Mouse (Mus musculus) spleen, adult 2 months (tissue): ENCODE results near the gene Nek11.

Experiments
- CTCF ChIP-seq: fragments of 200-500 bp; IDR thresholded peaks from 2 replicates; pipeline ENCODE4 v1.5.1; 2011; ENCODE audit warnings: mild to moderate bottlenecking, inconsistent platforms; ENCODE audit not compliant: insufficient read depth, insufficient read length, insufficient replicate concordance; ENCODE audit errors: extremely low read depth
- POLR2A ChIP-seq: fragments of 200-500 bp; IDR thresholded peaks from 2 replicates; pipeline ENCODE4 v1.6.1; 2011; ENCODE audit warnings: low read depth, low read length, inconsistent platforms

DNA sequence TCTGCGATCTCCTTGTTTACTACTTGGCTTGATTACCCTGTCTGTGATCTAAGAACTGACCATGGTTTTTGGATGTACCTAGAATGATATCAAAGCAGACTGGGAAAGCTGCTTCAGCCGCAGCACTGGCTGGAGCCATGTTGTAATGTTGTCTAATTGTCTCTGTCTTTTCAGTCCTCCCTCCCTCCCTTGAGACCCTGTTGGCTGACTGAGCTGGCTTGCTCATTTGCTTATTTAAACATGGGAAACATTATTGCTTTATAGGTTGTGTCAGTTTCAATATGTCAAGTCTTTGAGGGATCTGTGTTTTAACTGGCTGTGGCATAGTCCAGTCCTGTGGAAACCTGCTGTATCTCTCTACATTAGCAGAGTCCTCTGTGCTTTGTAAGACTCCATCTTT is 132.2 kb downstream of the Nek11 start:
- no peak for TF ChIP-seq POLR2A
- TF ChIP-seq CTCF, result no peak
